Mouse (Mus musculus) neural tube, embryonic 14.5 days (tissue): ENCODE measurements around the gene 4930447F04Rik. TPM values are rescaled to one million over a fixed set of nuclear protein-coding genes. Genes with fewer than 3 reads are reported as not detected.

Experiments used
- ATAC-seq: fragments of 200-750 bp; cut with Nextera tagmentation; 2 replicates; pipeline ENCODE4 v1.8.0; 2017; ENCODE audit warnings: low read depth, mild to moderate bottlenecking, moderate TSS enrichment, moderate library complexity
- H3K27ac ChIP-seq: fragments of 300-500 bp; sonication (generic); 2 replicates; pipeline ENCODE4 v1.5.1; 2014; ENCODE audit warnings: low read depth, mild to moderate bottlenecking, control low read depth, low read length, moderate library complexity, mixed read lengths
- H3K27me3 ChIP-seq: fragments of 300-500 bp; sonication (generic); 2 replicates; pipeline ENCODE4 v1.6.1; 2014; ENCODE audit warnings: low read length; ENCODE audit not compliant: control insufficient read depth, insufficient read depth
- H3K36me3 ChIP-seq: fragments of 300-500 bp; sonication (generic); 2 replicates; pipeline ENCODE4 v1.6.1; 2014; ENCODE audit warnings: low read length, mixed read lengths; ENCODE audit not compliant: control insufficient read depth, insufficient read depth
- H3K4me1 ChIP-seq: fragments of 300-500 bp; sonication (generic); 2 replicates; pipeline ENCODE4 v1.6.1; 2014; ENCODE audit warnings: low read length; ENCODE audit not compliant: control insufficient read depth, insufficient read depth
- H3K4me2 ChIP-seq: fragments of 300-500 bp; sonication (generic); 2 replicates; pipeline ENCODE4 v1.6.1; 2014; ENCODE audit warnings: mild to moderate bottlenecking, low read depth, low read length, control low read depth
- H3K4me3 ChIP-seq: fragments of 300-500 bp; sonication (generic); 2 replicates; pipeline ENCODE4 v1.5.1; 2014; ENCODE audit warnings: low read depth, low read length, control low read depth, mixed read lengths
- H3K9ac ChIP-seq: fragments of 300-500 bp; sonication (generic); replicated peaks from 2 replicates; pipeline ENCODE4 v1.6.1; 2014; ENCODE audit warnings: low read depth, mild to moderate bottlenecking, control low read depth, low read length, mixed read lengths
- H3K9me3 ChIP-seq: fragments of 300-500 bp; sonication (generic); 2 replicates; pipeline ENCODE4 v1.6.1; 2016; ENCODE audit warnings: low read length; ENCODE audit not compliant: control insufficient read depth
- WGBS: fragments of 180-500 bp; shearing (Covaris S2); extraction: QIAGEN DNeasy Blood & Tissue Kit; methylation state at CpG from one replicate; pipeline ENCODE4 v1.1.7; 2014; 5-methylcytosine and 5-hydroxymethylcytosine counted together
- polyA plus RNA-seq: library from polyadenylated mRNA; unstranded; fragments of >200 nt; fragmentation: Nextera tagmentation; extraction: Ambion mirVana; gene quantifications from 2 replicates; pipeline ENCODE4 v1.2.1, GENCODE M21; 2014

Gene 4930447F04Rik
- polyA plus RNA-seq = not detected in 2 replicates

GRCm38 (mm10) chrX:66304124-66304523, at the start of gene 4930447F04Rik:
4930447F04Rik (minus strand) TSS chrX:66304224.
- no peak within 1 kb of the TSS for H3K4me3 ChIP-seq
- no peaks in the 10 kb centered on the region for H3K9me3 ChIP-seq
- H3K27me3 ChIP-seq = no peaks in the 10 kb centered on the region
- no peak within 1 kb of the TSS for H3K4me2 ChIP-seq
- H3K36me3 ChIP-seq = no peaks in the 10 kb centered on the region
- H3K27ac ChIP-seq = no peak within 1 kb of the TSS
- no peak for ATAC-seq
- H3K9ac ChIP-seq = no peak within 1 kb of the TSS
- H3K4me1 ChIP-seq = no peaks in the 10 kb centered on the region
- WGBS = 89% methylated on average over 1 of the region's 1 CpGs
